Mouse (Mus musculus) heart, adult 2 months (tissue): ENCODE results near the gene Snx21. TPM values are rescaled to one million over a fixed set of nuclear protein-coding genes. Genes with fewer than 3 reads are reported as not detected.
"Not testable (repeated sequence)": the region's sequence is repeated elsewhere in the genome, so short reads cannot be mapped to it uniquely, and the experiment has no call there.

ENCODE experiments used
- DNase-seq, 2 experiments: peaks; one replicate each; pipeline ENCODE4 v3.0.0; 2021
- H3K27ac ChIP-seq: fragments of 200-600 bp; 2 replicates; pipeline ENCODE4 v1.8.1; 2022
- H3K27me3 ChIP-seq: fragments of 200-500 bp; 2 replicates; pipeline ENCODE4 v1.6.1; 2012; ENCODE audit warnings: mild to moderate bottlenecking, low read length, inconsistent platforms, mixed read lengths; ENCODE audit not compliant: control insufficient read depth, insufficient read depth
- H3K36me3 ChIP-seq: fragments of 200-500 bp; 2 replicates; pipeline ENCODE4 v1.6.1; 2012; ENCODE audit warnings: low read length, inconsistent platforms; ENCODE audit not compliant: control insufficient read depth, insufficient read depth
- H3K4me1 ChIP-seq: fragments of 200-500 bp; 2 replicates; pipeline ENCODE4 v1.6.1; 2011; ENCODE audit warnings: low read length; ENCODE audit not compliant: control insufficient read depth, insufficient read depth
- H3K4me3 ChIP-seq: fragments of 200-600 bp; 2 replicates; pipeline ENCODE4 v1.8.1; 2022
- H3K79me2 ChIP-seq: fragments of 200-500 bp; replicated peaks from 2 replicates; pipeline ENCODE4 v1.6.1; 2012; ENCODE audit warnings: mild to moderate bottlenecking, inconsistent platforms, low read length, moderate library complexity, mixed read lengths; ENCODE audit not compliant: control insufficient read depth, insufficient read depth
- H3K9ac ChIP-seq: fragments of 200-500 bp; 2 replicates; pipeline ENCODE4 v1.6.1; 2012; ENCODE audit warnings: low read depth, mild to moderate bottlenecking, control low read depth, inconsistent platforms, low read length, mixed read lengths
- CTCF ChIP-seq: fragments of 200-600 bp; IDR thresholded peaks from 2 replicates; pipeline ENCODE4 v1.8.1; 2022; ENCODE audit warnings: antibody characterized with exemption, mild to moderate bottlenecking, moderate library complexity
- EP300 ChIP-seq: fragments of 200-500 bp; IDR thresholded peaks from 2 replicates; pipeline ENCODE4 v1.6.1; 2011; ENCODE audit warnings: low read depth, low read length, control low read depth; ENCODE audit not compliant: insufficient read depth
- POLR2A ChIP-seq: fragments of 200-500 bp; IDR thresholded peaks from 2 replicates; pipeline ENCODE4 v1.6.1; 2011; ENCODE audit warnings: mild to moderate bottlenecking, low read depth, low read length, control low read depth; ENCODE audit not compliant: insufficient read depth
- WGBS: fragments of 180-500 bp; shearing (Covaris S2); methylation state at CpG from one replicate; pipeline ENCODE4 v1.1.7; 2018; 5-methylcytosine and 5-hydroxymethylcytosine counted together
- intact Hi-C: fragments of 180-260 bp; cut with DNase I; formaldehyde crosslinking; loops from one replicate; pipeline ENCODE4 v1.15.1; 2025
- polyA plus RNA-seq: library from polyadenylated mRNA; depleted of rRNA; stranded (reverse); fragments of >200 nt; gene quantifications from 2 replicates; pipeline ENCODE4 v1.2.3, GENCODE M21; 2012
- total RNA-seq, 2 experiments: library from RNA; stranded (reverse); gene quantifications; 2 replicates each; pipeline ENCODE4 v1.2.3; 2021

The Snx21 gene
- total and polyA plus RNA-seq, 3 experiments = 21.2 to 30.3 (median 29.0) TPM

GRCm38 (mm10) chr2:164793236-164793635, 7.6 kb downstream of the Snx21 start:
- intact Hi-C loops = no loop called here
- peaks cover 2% of the 10 kb centered on the region; the same call in 1 of the 2 replicates for H3K36me3 ChIP-seq
- H3K9ac ChIP-seq = no peak overlapping the region
- TF ChIP-seq EP300 (0 out of 2 replicates have a peak, but pooled peaks have one; percentile 31), POLR2A (no peak), CTCF (peak; percentile 83)
- peaks cover 3% of the 10 kb centered on the region; the same call in 1 of the 2 replicates for H3K4me1 ChIP-seq
- no peaks in the 10 kb centered on the region for H3K27me3 ChIP-seq
- no peaks in the 10 kb centered on the region for H3K79me2 ChIP-seq
- 72% methylated on average over 3 of the region's 3 CpGs for WGBS
- DNase-seq = peak; percentile 50 to 65
- H3K27ac ChIP-seq = peak overlapping the region; percentile 43; the same call in 1 of the 2 replicates
- H3K4me3 ChIP-seq = no peak overlapping the region

- no peaks in the 10 kb centered on the region for H3K27me3 ChIP-seq
- DNase-seq = no peak
- 71% methylated on average over 2 of the region's 2 CpGs for WGBS
- intact Hi-C loops = loop anchor here (2.0 kb wide), 2 partner anchors 115 to 201 kb away; partner anchors contain the start of gene Eppin
- TF ChIP-seq CTCF (no peak), EP300 (no peak), POLR2A (no peak)
- no peaks in the 10 kb centered on the region for H3K79me2 ChIP-seq
- peaks cover 1% of the 10 kb centered on the region; the same call in 1 of the 2 replicates for H3K4me1 ChIP-seq
- H3K36me3 ChIP-seq = peaks cover 2% of the 10 kb centered on the region; the same call in 1 of the 2 replicates
- H3K4me3 ChIP-seq = no peak overlapping the region
- H3K27ac ChIP-seq = peak overlapping the region; percentile 43; the same call in 1 of the 2 replicates
- no peak overlapping the region for H3K9ac ChIP-seq
Observed at GRCm38 (mm10) chr2:164793772-164794171, 8.1 kb downstream of the Snx21 start.

- Histone ChIP-seq H3K36me3 (peaks cover 2% of the 10 kb centered on the region; the same call in 1 of the 2 replicates), H3K9ac (no peak overlapping the region), H3K4me3 (no peak overlapping the region), H3K27me3 (no peaks in the 10 kb centered on the region), H3K27ac (no peak overlapping the region), H3K4me1 (peaks cover 1% of the 10 kb centered on the region; the same call in 1 of the 2 replicates), H3K79me2 (no peaks in the 10 kb centered on the region)
- intact Hi-C loops = loop anchor here (2.0 kb wide), 2 partner anchors 115 to 201 kb away; partner anchors contain the start of gene Eppin
- WGBS = 16% methylated on average over 5 of the region's 5 CpGs
- peak; percentile 75 to 78 for DNase-seq
- peak; percentile 72; the same call in 1 of the 2 replicates for TF ChIP-seq EP300
- TF ChIP-seq CTCF = peak; percentile 90
- no peak for TF ChIP-seq POLR2A
Observed at GRCm38 (mm10) chr2:164794293-164794692, 8.7 kb downstream of the Snx21 start.

- no peak overlapping the region for H3K4me3 ChIP-seq
Observed at GRCm38 (mm10) chr2:164795868-164796267, 10.2 kb downstream of the Snx21 start.

GRCm38 (mm10) chr2:164798554-164798953, 12.9 kb downstream of the Snx21 start:
- DNase-seq, H3K4me3 ChIP-seq, H3K36me3 ChIP-seq, intact Hi-C loops, H3K27ac ChIP-seq, H3K79me2 ChIP-seq, H3K9ac ChIP-seq, H3K27me3 ChIP-seq, H3K4me1 ChIP-seq: not testable (repeated sequence)
- peak; percentile 67 for TF ChIP-seq CTCF
- WGBS = 69% methylated on average over 6 of the region's 6 CpGs

More at GRCm38 (mm10) chr2:164795868-164796267, 10.2 kb downstream of the Snx21 start:
- no peak for DNase-seq
- no peak overlapping the region for H3K9ac ChIP-seq
- H3K27ac ChIP-seq = no peak overlapping the region
- no peak for TF ChIP-seq EP300
- TF ChIP-seq POLR2A = no peak
- no peak for TF ChIP-seq CTCF
- H3K27me3 ChIP-seq = no peaks in the 10 kb centered on the region
- peaks cover 1% of the 10 kb centered on the region; the same call in 1 of the 2 replicates for H3K4me1 ChIP-seq
- peaks cover 2% of the 10 kb centered on the region; the same call in 1 of the 2 replicates for H3K36me3 ChIP-seq
- intact Hi-C loops = loop anchor here (2.0 kb wide), 2 partner anchors 117 to 203 kb away; partner anchors contain the start of gene Eppin
- 70% methylated on average over 4 of the region's 4 CpGs for WGBS
- no peaks in the 10 kb centered on the region for H3K79me2 ChIP-seq

- intact Hi-C loops = no loop called here
- no peak for DNase-seq
- WGBS = 85% methylated on average over 13 of the region's 13 CpGs
- TF ChIP-seq POLR2A = no peak
- TF ChIP-seq EP300 = no peak
- TF ChIP-seq CTCF = no peak
- peaks cover 1% of the 10 kb centered on the region; the same call in 1 of the 2 replicates for H3K79me2 ChIP-seq
- no peaks in the 10 kb centered on the region for H3K27me3 ChIP-seq
- no peak overlapping the region for H3K9ac ChIP-seq
- H3K27ac ChIP-seq = no peak overlapping the region
- H3K36me3 ChIP-seq = no peaks in the 10 kb centered on the region
- no peak overlapping the region for H3K4me3 ChIP-seq
- H3K4me1 ChIP-seq = peaks cover 3% of the 10 kb centered on the region
Observed at GRCm38 (mm10) chr2:164800252-164801004, 14.8 kb downstream of the Snx21 start.
